Mouse (Mus musculus): ENCODE data around the gene Hnrnpk. TPM values are rescaled to one million over a fixed set of nuclear protein-coding genes. Genes with fewer than 3 reads are reported as not detected.

The Hnrnpk gene
- polyA plus RNA-seq, 1 experiment, result 211 TPM

- DNase-seq, result no peak
- Histone ChIP-seq H3K27me3 (replicated peaks; ENCODE audit: control insufficient read depth, insufficient read depth, low read length) (no peaks in the 10 kb centered on the region), H3K27ac (ENCODE audit: insufficient read depth, low read depth, low read length) (no peak overlapping the region), H3K4me3 (ENCODE audit: insufficient read depth, low read depth, low read length) (no peak overlapping the region), H3K4me1 (ENCODE audit: control insufficient read depth, insufficient read depth, low read length) (peaks cover 4% of the 10 kb centered on the region; the same call in 1 of the 2 replicates), H3K36me3 (ENCODE audit: control insufficient read depth, insufficient read depth, low read length) (peaks cover 7% of the 10 kb centered on the region)
- TF ChIP-seq POLR2A (IDR thresholded peaks at IDR 0.05; ENCODE audit: low read depth, low read length), result no peak
- TF ChIP-seq CTCF (conservative IDR thresholded peaks at IDR 0.05; ENCODE audit: insufficient read depth, insufficient read length, low read depth, low read length), result no peak
- 83% methylated on average over 2 of the region's 2 CpGs for WGBS
Measured at GRCm38 (mm10) chr13:58389324-58389951, 13.7 kb downstream of the Hnrnpk start.

GRCm38 (mm10) chr13:58388379-58388778 is 14.8 kb downstream of the Hnrnpk start:
- no peak overlapping the region for H3K4me3 ChIP-seq (ENCODE audit: insufficient read depth, low read depth, low read length)
- WGBS, result 36% methylated on average over 3 of the region's 3 CpGs
- DNase-seq, result no peak
- peaks cover 9% of the 10 kb centered on the region; the same call in 1 of the 2 replicates for H3K4me1 ChIP-seq (ENCODE audit: control insufficient read depth, insufficient read depth, low read length)
- TF ChIP-seq CTCF (conservative IDR thresholded peaks at IDR 0.05; ENCODE audit: insufficient read depth, insufficient read length, low read depth, low read length), result no peak
- no peak for TF ChIP-seq POLR2A (IDR thresholded peaks at IDR 0.05; ENCODE audit: low read depth, low read length)
- H3K27ac ChIP-seq (ENCODE audit: insufficient read depth, low read depth, low read length), result no peak overlapping the region
- H3K36me3 ChIP-seq (ENCODE audit: control insufficient read depth, insufficient read depth, low read length), result peaks cover 7% of the 10 kb centered on the region
- H3K27me3 ChIP-seq (replicated peaks; ENCODE audit: control insufficient read depth, insufficient read depth, low read length), result no peaks in the 10 kb centered on the region

GRCm38 (mm10) chr13:58387948-58388347 is 15.2 kb downstream of the Hnrnpk start:
- 9% methylated on average over 7 of the region's 7 CpGs for WGBS

GRCm38 (mm10) chr13:58385547-58385920 is 17.6 kb downstream of the Hnrnpk start:
- H3K27ac ChIP-seq (ENCODE audit: insufficient read depth, low read depth, low read length), result no peak overlapping the region
- H3K4me1 ChIP-seq (ENCODE audit: control insufficient read depth, insufficient read depth, low read length), result peaks cover 9% of the 10 kb centered on the region; the same call in 1 of the 2 replicates
- H3K27me3 ChIP-seq (replicated peaks; ENCODE audit: control insufficient read depth, insufficient read depth, low read length), result no peaks in the 10 kb centered on the region
- H3K4me3 ChIP-seq (ENCODE audit: insufficient read depth, low read depth, low read length), result peak overlapping the region; percentile 65
- 62% methylated on average over 7 of the region's 7 CpGs for WGBS
- peaks cover 8% of the 10 kb centered on the region for H3K36me3 ChIP-seq (ENCODE audit: control insufficient read depth, insufficient read depth, low read length)
- TF ChIP-seq POLR2A (IDR thresholded peaks at IDR 0.05; ENCODE audit: low read depth, low read length) (no peak), CTCF (conservative IDR thresholded peaks at IDR 0.05; ENCODE audit: insufficient read depth, insufficient read length, low read depth, low read length) (no peak)
- DNase-seq, result no peak

More at GRCm38 (mm10) chr13:58387948-58388347, 15.2 kb downstream of the Hnrnpk start:
- no peak for TF ChIP-seq POLR2A (IDR thresholded peaks at IDR 0.05; ENCODE audit: low read depth, low read length)
- TF ChIP-seq CTCF (conservative IDR thresholded peaks at IDR 0.05; ENCODE audit: insufficient read depth, insufficient read length, low read depth, low read length), result peak; percentile 83
- H3K27ac ChIP-seq (ENCODE audit: insufficient read depth, low read depth, low read length), result no peak overlapping the region
- no peaks in the 10 kb centered on the region for H3K27me3 ChIP-seq (replicated peaks; ENCODE audit: control insufficient read depth, insufficient read depth, low read length)
- DNase-seq, result peak; percentile 77
- H3K36me3 ChIP-seq (ENCODE audit: control insufficient read depth, insufficient read depth, low read length), result peaks cover 7% of the 10 kb centered on the region
- H3K4me3 ChIP-seq (ENCODE audit: insufficient read depth, low read depth, low read length), result no peak overlapping the region
- H3K4me1 ChIP-seq (ENCODE audit: control insufficient read depth, insufficient read depth, low read length), result peaks cover 9% of the 10 kb centered on the region; the same call in 1 of the 2 replicates

- TF ChIP-seq POLR2A (IDR thresholded peaks at IDR 0.05; ENCODE audit: low read depth, low read length) (no peak), CTCF (conservative IDR thresholded peaks at IDR 0.05; ENCODE audit: insufficient read depth, insufficient read length, low read depth, low read length) (no peak)
- DNase-seq, result peak; percentile 79
- H3K36me3 ChIP-seq (ENCODE audit: control insufficient read depth, insufficient read depth, low read length), result peaks cover 9% of the 10 kb centered on the region
- no peaks in the 10 kb centered on the region for H3K27me3 ChIP-seq (replicated peaks; ENCODE audit: control insufficient read depth, insufficient read depth, low read length)
- peak within 1 kb of the TSS; percentile 65 for H3K4me3 ChIP-seq (ENCODE audit: insufficient read depth, low read depth, low read length)
- peaks cover 9% of the 10 kb centered on the region; the same call in 1 of the 2 replicates for H3K4me1 ChIP-seq (ENCODE audit: control insufficient read depth, insufficient read depth, low read length)
- WGBS, result 3% methylated on average over 80 of the region's 80 CpGs
- H3K27ac ChIP-seq (ENCODE audit: insufficient read depth, low read depth, low read length), result peak within 1 kb of the TSS; percentile 6; the same call in 1 of the 2 replicates
Measured at GRCm38 (mm10) chr13:58384779-58385546, 18.2 kb downstream of the Hnrnpk start, which contains the start of gene 2210016F16Rik. Gene 2210016F16Rik (minus strand): TSS chr13:58385225.

- Histone ChIP-seq H3K4me3 (ENCODE audit: insufficient read depth, low read depth, low read length) (peak overlapping the region; percentile 65), H3K4me1 (ENCODE audit: control insufficient read depth, insufficient read depth, low read length) (peaks cover 9% of the 10 kb centered on the region; the same call in 1 of the 2 replicates), H3K27me3 (replicated peaks; ENCODE audit: control insufficient read depth, insufficient read depth, low read length) (no peaks in the 10 kb centered on the region), H3K36me3 (ENCODE audit: control insufficient read depth, insufficient read depth, low read length) (peaks cover 9% of the 10 kb centered on the region), H3K27ac (ENCODE audit: insufficient read depth, low read depth, low read length) (no peak overlapping the region)
- TF ChIP-seq CTCF (conservative IDR thresholded peaks at IDR 0.05; ENCODE audit: insufficient read depth, insufficient read length, low read depth, low read length) (no peak), POLR2A (IDR thresholded peaks at IDR 0.05; ENCODE audit: low read depth, low read length) (no peak)
- WGBS, result 39% methylated on average over 11 of the region's 11 CpGs
- no peak for DNase-seq
Measured at GRCm38 (mm10) chr13:58384371-58384770, 18.8 kb downstream of the Hnrnpk start.

- 82% methylated on average over 2 of the region's 2 CpGs for WGBS
Measured at GRCm38 (mm10) chr13:58373153-58373470, 30.0 kb downstream of the Hnrnpk start.

More at GRCm38 (mm10) chr13:58373153-58373470, 30.0 kb downstream of the Hnrnpk start:
- no peak for DNase-seq
- no peak for TF ChIP-seq POLR2A (IDR thresholded peaks at IDR 0.05; ENCODE audit: low read depth, low read length)
- TF ChIP-seq CTCF (conservative IDR thresholded peaks at IDR 0.05; ENCODE audit: insufficient read depth, insufficient read length, low read depth, low read length), result no peak
- Histone ChIP-seq H3K27me3 (replicated peaks; ENCODE audit: control insufficient read depth, insufficient read depth, low read length) (no peaks in the 10 kb centered on the region), H3K27ac (ENCODE audit: insufficient read depth, low read depth, low read length) (no peak overlapping the region), H3K4me1 (ENCODE audit: control insufficient read depth, insufficient read depth, low read length) (no peaks in the 10 kb centered on the region), H3K36me3 (ENCODE audit: control insufficient read depth, insufficient read depth, low read length) (no peaks in the 10 kb centered on the region), H3K4me3 (ENCODE audit: insufficient read depth, low read depth, low read length) (no peak overlapping the region)
